ENCODE assay signal across 25 mouse cellular contexts in genomic region chr10:41274871-41275270, GRCm38 (mm10). TPM values are rescaled to one million over a fixed set of nuclear protein-coding genes. Genes with fewer than 3 reads are reported as not detected.
A peak's percentile ranks its signal among the peaks of the same experiment; 100 is the strongest.
DNase-seq lines count a peak whose midpoint lies in the region; ATAC-seq and TF ChIP-seq lines count a peak whose summit lies in the region.
"Had no signal": no experiment of that assay in that cellular context is flagged by ENCODE, and none has a peak within 500 bp of the region (broad histone marks: within the 10 kb centered on the region; RNA-seq: fewer than 3 reads in every experiment).

No protein-coding gene starts in this region.

- DNase-seq in cerebellum, adult 18-20 months = no peak
- DNase-seq in cerebellum, adult 9-10 months = peak; percentile 45
- no peak for DNase-seq in cerebellum, postnatal 14 days
- DNase-seq in forebrain, embryonic 11.5 days (ENCODE audit: low spot score) = peak; percentile 13
- DNase-seq in forebrain, postnatal 0 days = no peak
- DNase-seq in brain, adult 2 months (ENCODE audit: low read depth, low spot score) = peak; percentile 23
- DNase-seq in right cerebral cortex, adult 2 months (ENCODE audit: low spot score in 2 of 2) = no peak
- DNase-seq: adrenal gland, adult 2 months; adrenal gland, adult 8-10 months; adrenal gland, postnatal 10 days; adrenal gland, postnatal 14 days; adrenal gland, postnatal 25 days; adrenal gland, postnatal 36 days; B cell, adult 2 months; cerebellum, adult 11 months; cerebellum, adult 11-12 months; cerebellum, adult 8-10 months had no signal

- H3K9ac ChIP-seq in forebrain, embryonic 11.5 days (ENCODE audit: low read length) = no peak overlapping the region
- H3K9ac ChIP-seq in forebrain, postnatal 0 days = no peak overlapping the region

- H3K4me2 ChIP-seq in forebrain, embryonic 11.5 days (ENCODE audit: low read depth, low read length, severe bottlenecking) = no peak overlapping the region
- H3K4me2 ChIP-seq in forebrain, postnatal 0 days (ENCODE audit: low read depth) = no peak overlapping the region

- no peaks in the 10 kb centered on the region for H3K36me3 ChIP-seq in forebrain, embryonic 11.5 days (ENCODE audit: control insufficient read depth, insufficient read depth, low read length)
- 0 out of 2 replicates have a peak, but pooled peaks cover 6% of the 10 kb centered on the region for H3K36me3 ChIP-seq in forebrain, postnatal 0 days (ENCODE audit: insufficient read depth)

- no peak overlapping the region for H3K27ac ChIP-seq in forebrain, embryonic 11.5 days (ENCODE audit: low read depth, low read length)
- H3K27ac ChIP-seq in forebrain, postnatal 0 days (ENCODE audit: low read depth, low read length) = no peak overlapping the region

- 85% methylated on average over 1 of the region's 1 CpGs for WGBS in forebrain, embryonic 11.5 days
- 83% methylated on average over 1 of the region's 1 CpGs for WGBS in forebrain, postnatal 0 days

- no peaks in the 10 kb centered on the region for H3K9me3 ChIP-seq in forebrain, embryonic 11.5 days (ENCODE audit: control insufficient read depth, low read length)
- H3K9me3 ChIP-seq in forebrain, postnatal 0 days (ENCODE audit: low read length) = no peaks in the 10 kb centered on the region
- H3K9me3 ChIP-seq: G1E had no signal

- no peaks in the 10 kb centered on the region for H3K4me1 ChIP-seq in forebrain, embryonic 11.5 days (replicated peaks; ENCODE audit: control insufficient read depth, insufficient read depth, low read length)
- H3K4me1 ChIP-seq in forebrain, postnatal 0 days (ENCODE audit: insufficient read depth) = no peaks in the 10 kb centered on the region

- TF ChIP-seq CTCF in forebrain, postnatal 0 days (IDR thresholded peaks at IDR 0.05; ENCODE audit: low read depth) = no peak

- ATAC-seq in cerebellum, adult (ENCODE audit: insufficient number of reproducible peaks, low FRiP score, low TSS enrichment) = peak; percentile 58
- no peak for ATAC-seq in forebrain, embryonic 11.5 days (replicated peaks; ENCODE audit: low FRiP score)
- no peak for ATAC-seq in forebrain, postnatal 0 days
- ATAC-seq: activated CD4-positive, CD25-positive, alpha-beta regulatory T cell, adult 4 months; CD4-positive, CD25-positive, alpha-beta regulatory T cell, adult 4 months; Patski had no signal

- H3K27me3 ChIP-seq in forebrain, embryonic 11.5 days (ENCODE audit: control insufficient read depth, insufficient read depth, low read length) = no peaks in the 10 kb centered on the region
- H3K27me3 ChIP-seq in forebrain, postnatal 0 days (ENCODE audit: insufficient read depth, low read length) = no peaks in the 10 kb centered on the region
- H3K27me3 ChIP-seq: CH12.LX, Patski had no signal

- H3K4me3 ChIP-seq in forebrain, embryonic 11.5 days (ENCODE audit: low read depth, low read length) = no peak overlapping the region
- no peak overlapping the region for H3K4me3 ChIP-seq in forebrain, postnatal 0 days (ENCODE audit: low read depth, low read length)

RNA-seq across cellular contexts. Expression of gene Fig4, which starts 28.2 kb away (rescaled TPM):
- polyA plus RNA-seq in forebrain, embryonic 11.5 days (2014; fragmentation: Nextera tagmentation; extraction: Ambion mirVana) = 18.5 and 18.9 TPM in 2 replicates
- 40.4 and 40.5 TPM in 2 replicates for total RNA-seq in forebrain, postnatal 0 days (2014; rRNA removed)
- 36.4 and 36.6 TPM in 2 replicates for polyA plus RNA-seq in forebrain, postnatal 0 days (2015; fragmentation: Nextera tagmentation; extraction: Ambion mirVana)

RNA-seq across cellular contexts. Expression of gene Ak9, which starts 28.9 kb away (rescaled TPM):
- polyA plus RNA-seq in forebrain, embryonic 11.5 days (2014; fragmentation: Nextera tagmentation; extraction: Ambion mirVana) = 0.05 TPM in 1 of 2 replicates, not detected in the other
- total RNA-seq in forebrain, postnatal 0 days (2014; rRNA removed) = 0.31 and 0.48 TPM in 2 replicates
- 0.21 and 0.34 TPM in 2 replicates for polyA plus RNA-seq in forebrain, postnatal 0 days (2015; fragmentation: Nextera tagmentation; extraction: Ambion mirVana)
- total RNA-seq: adrenal gland, adult 2 months; adrenal gland, postnatal 10 days; adrenal gland, postnatal 36 days; G1E; MEL had no signal
- polyA plus RNA-seq: adrenal gland, adult 2 months; C2C12; CD4-positive, CD25-positive, alpha-beta regulatory T cell, adult 4 months; G1E had no signal

Comparison
In these comparisons a context has a peak if more than half of its experiments do, and no peak if none do; other contexts are left out.
1. DNase-seq: peak in cerebellum, adult 9-10 months (single experiment), forebrain, embryonic 11.5 days (single experiment) and brain, adult 2 months (single experiment); none in cerebellum, adult 18-20 months (0 of 2), cerebellum, postnatal 14 days (0 of 2), forebrain, postnatal 0 days (single experiment) and right cerebral cortex, adult 2 months (0 of 2).